Mouse (Mus musculus) E14TG2a.4 (cell line): ENCODE data around the gene Popdc2.

Source experiments
- H3K27me3 ChIP-seq: 2 replicates; pipeline ENCODE4 v1.6.1; 2014; ENCODE audit warnings: low read length, control low read depth; ENCODE audit not compliant: insufficient read depth
- H3K36me3 ChIP-seq: 2 replicates; pipeline ENCODE4 v1.6.1; 2014; ENCODE audit warnings: low read length, control low read depth; ENCODE audit not compliant: insufficient read depth
- H3K4me1 ChIP-seq: replicated peaks from 2 replicates; pipeline ENCODE4 v1.6.1; 2014; ENCODE audit warnings: low read depth, low read length, control low read depth
- H3K4me3 ChIP-seq: replicated peaks from 2 replicates; pipeline ENCODE4 v1.5.1; 2014; ENCODE audit warnings: mild to moderate bottlenecking, low read length
- H3K9me3 ChIP-seq: 2 replicates; pipeline ENCODE4 v1.6.1; 2014; ENCODE audit warnings: low read length, control low read depth
- CTCF ChIP-seq: conservative IDR thresholded peaks from 2 replicates; pipeline ENCODE4 v1.5.1; 2014; ENCODE audit warnings: low read length
- NANOG ChIP-seq: IDR thresholded peaks from 2 replicates; pipeline ENCODE4 v1.6.1; 2014; ENCODE audit warnings: borderline replicate concordance, low read length, mixed read lengths
- POU5F1 ChIP-seq: IDR thresholded peaks from 2 replicates; pipeline ENCODE4 v1.6.1; 2014; ENCODE audit warnings: low read length, borderline replicate concordance

Gene Popdc2

GRCm38 (mm10) chr16:38369992-38370484 lies 8.0 kb downstream of the Popdc2 start:
- TF ChIP-seq CTCF (no peak), POU5F1 (no peak), NANOG (no peak)
- Histone ChIP-seq H3K4me3 (no peak overlapping the region), H3K36me3 (no peaks in the 10 kb centered on the region), H3K9me3 (no peaks in the 10 kb centered on the region), H3K27me3 (peaks cover 57% of the 10 kb centered on the region), H3K4me1 (peaks cover 23% of the 10 kb centered on the region)

- no peaks in the 10 kb centered on the region for H3K36me3 ChIP-seq
- H3K27me3 ChIP-seq: peaks cover 65% of the 10 kb centered on the region
- H3K9me3 ChIP-seq: no peaks in the 10 kb centered on the region
- no peak for TF ChIP-seq POU5F1
- no peak for TF ChIP-seq CTCF
- no peak for TF ChIP-seq NANOG
- H3K4me3 ChIP-seq: no peak overlapping the region
- peaks cover 24% of the 10 kb centered on the region for H3K4me1 ChIP-seq
These were observed 8.8 kb downstream of the Popdc2 start for GRCm38 (mm10) chr16:38370633-38371374.

- TF ChIP-seq NANOG (no peak), CTCF (no peak), POU5F1 (no peak)
- no peak overlapping the region for H3K4me3 ChIP-seq
- H3K27me3 ChIP-seq: peaks cover 70% of the 10 kb centered on the region
- H3K36me3 ChIP-seq: no peaks in the 10 kb centered on the region
- H3K4me1 ChIP-seq: peaks cover 32% of the 10 kb centered on the region
- no peaks in the 10 kb centered on the region for H3K9me3 ChIP-seq
These were observed 9.8 kb downstream of the Popdc2 start for GRCm38 (mm10) chr16:38371705-38372296.

- no peak for TF ChIP-seq POU5F1
- TF ChIP-seq CTCF: no peak
- TF ChIP-seq NANOG: no peak
These were observed 10.9 kb downstream of the Popdc2 start for GRCm38 (mm10) chr16:38372876-38373275.

GRCm38 (mm10) chr16:38373439-38373838 lies 11.4 kb downstream of the Popdc2 start:
- H3K27me3 ChIP-seq: peaks cover 78% of the 10 kb centered on the region
- peak overlapping the region; percentile 71 for H3K4me3 ChIP-seq
- no peaks in the 10 kb centered on the region for H3K9me3 ChIP-seq
- no peak for TF ChIP-seq NANOG
- no peak for TF ChIP-seq POU5F1
- H3K36me3 ChIP-seq: no peaks in the 10 kb centered on the region
- H3K4me1 ChIP-seq: peaks cover 38% of the 10 kb centered on the region

More at GRCm38 (mm10) chr16:38372876-38373275, 10.9 kb downstream of the Popdc2 start:
- no peaks in the 10 kb centered on the region for H3K9me3 ChIP-seq
- H3K4me3 ChIP-seq: no peak overlapping the region
- H3K36me3 ChIP-seq: no peaks in the 10 kb centered on the region
- peaks cover 80% of the 10 kb centered on the region for H3K27me3 ChIP-seq
- H3K4me1 ChIP-seq: peaks cover 38% of the 10 kb centered on the region

GRCm38 (mm10) chr16:38373941-38374340 lies 11.9 kb downstream of the Popdc2 start:
- Histone ChIP-seq H3K36me3 (no peaks in the 10 kb centered on the region), H3K4me3 (peak overlapping the region; percentile 71), H3K9me3 (no peaks in the 10 kb centered on the region), H3K4me1 (peaks cover 38% of the 10 kb centered on the region), H3K27me3 (peaks cover 76% of the 10 kb centered on the region)
- TF ChIP-seq NANOG: no peak
- TF ChIP-seq POU5F1: no peak

GRCm38 (mm10) chr16:38374379-38375140 lies 12.6 kb downstream of the Popdc2 start:
- H3K27me3 ChIP-seq: peaks cover 70% of the 10 kb centered on the region
- peaks cover 32% of the 10 kb centered on the region for H3K4me1 ChIP-seq
- no peak for TF ChIP-seq POU5F1
- no peak for TF ChIP-seq NANOG
- H3K9me3 ChIP-seq: no peaks in the 10 kb centered on the region
- no peaks in the 10 kb centered on the region for H3K36me3 ChIP-seq
- H3K4me3 ChIP-seq: peak overlapping the region; percentile 71

- no peak overlapping the region for H3K4me3 ChIP-seq
- peaks cover 30% of the 10 kb centered on the region for H3K4me1 ChIP-seq
- TF ChIP-seq POU5F1 (no peak), NANOG (no peak), CTCF (no peak)
- H3K27me3 ChIP-seq: peaks cover 66% of the 10 kb centered on the region
- no peaks in the 10 kb centered on the region for H3K9me3 ChIP-seq
- no peaks in the 10 kb centered on the region for H3K36me3 ChIP-seq
These were observed 13.2 kb downstream of the Popdc2 start for GRCm38 (mm10) chr16:38375182-38375581.
